Mouse (Mus musculus): ENCODE results near the gene Selenos. TPM values are rescaled to one million over a fixed set of nuclear protein-coding genes. Genes with fewer than 3 reads are reported as not detected.
A peak's percentile ranks its signal among the peaks of the same experiment; 100 is the strongest.
"Not testable (repeated sequence)": the region's sequence is repeated elsewhere in the genome, so short reads cannot be mapped to it uniquely, and the experiment has no call there.

Selenos gene
- polyA plus RNA-seq, 1 experiment from 2014 or later, result 129 TPM

GRCm38 (mm10) chr7:66047975-66048374 lies 31.5 kb upstream of the Selenos start:
- ATAC-seq, result no peak
- Histone ChIP-seq H3K27ac (ENCODE audit: low read length) (no peak overlapping the region), H3K4me3 (ENCODE audit: low read length) (no peak overlapping the region), H3K9ac (ENCODE audit: low read depth, low read length) (no peak overlapping the region), H3K9me3 (ENCODE audit: control insufficient read depth, low read length) (no peaks in the 10 kb centered on the region), H3K4me2 (ENCODE audit: low read depth, low read length) (no peak overlapping the region), H3K27me3 (replicated peaks; ENCODE audit: control insufficient read depth, insufficient read depth, low read length) (no peaks in the 10 kb centered on the region), H3K36me3 (ENCODE audit: control insufficient read depth, insufficient read depth, low read length) (no peaks in the 10 kb centered on the region), H3K4me1 (ENCODE audit: control insufficient read depth, insufficient read depth, low read length) (no peaks in the 10 kb centered on the region)
- WGBS, result 71% methylated on average over 4 of the region's 4 CpGs

GRCm38 (mm10) chr7:66048446-66049230 lies 30.8 kb upstream of the Selenos start:
- WGBS, result 84% methylated on average over 12 of the region's 12 CpGs

GRCm38 (mm10) chr7:66053946-66054483 lies 25.4 kb upstream of the Selenos start:
- no peak for ATAC-seq
- Histone ChIP-seq H3K4me2 (ENCODE audit: low read depth, low read length) (no peak overlapping the region), H3K36me3 (ENCODE audit: control insufficient read depth, insufficient read depth, low read length) (no peaks in the 10 kb centered on the region), H3K9ac (ENCODE audit: low read depth, low read length) (no peak overlapping the region), H3K9me3 (ENCODE audit: control insufficient read depth, low read length) (no peaks in the 10 kb centered on the region), H3K27me3 (replicated peaks; ENCODE audit: control insufficient read depth, insufficient read depth, low read length) (no peaks in the 10 kb centered on the region), H3K4me1 (ENCODE audit: control insufficient read depth, insufficient read depth, low read length) (no peaks in the 10 kb centered on the region), H3K27ac (ENCODE audit: low read length) (no peak overlapping the region), H3K4me3 (ENCODE audit: low read length) (no peak overlapping the region)
- WGBS, result 87% methylated on average over 4 of the region's 4 CpGs

More at GRCm38 (mm10) chr7:66048446-66049230, 30.8 kb upstream of the Selenos start:
- Histone ChIP-seq H3K9me3 (ENCODE audit: control insufficient read depth, low read length) (no peaks in the 10 kb centered on the region), H3K27ac (ENCODE audit: low read length) (no peak overlapping the region), H3K4me1 (ENCODE audit: control insufficient read depth, insufficient read depth, low read length) (no peaks in the 10 kb centered on the region), H3K4me3 (ENCODE audit: low read length) (no peak overlapping the region), H3K4me2 (ENCODE audit: low read depth, low read length) (no peak overlapping the region), H3K9ac (ENCODE audit: low read depth, low read length) (no peak overlapping the region), H3K27me3 (replicated peaks; ENCODE audit: control insufficient read depth, insufficient read depth, low read length) (no peaks in the 10 kb centered on the region), H3K36me3 (ENCODE audit: control insufficient read depth, insufficient read depth, low read length) (no peaks in the 10 kb centered on the region)
- ATAC-seq, result no peak

- not testable (repeated sequence) for H3K4me2 ChIP-seq (ENCODE audit: low read depth, low read length); H3K27me3 ChIP-seq (replicated peaks; ENCODE audit: control insufficient read depth, insufficient read depth, low read length); H3K9ac ChIP-seq (ENCODE audit: low read depth, low read length); H3K36me3 ChIP-seq (ENCODE audit: control insufficient read depth, insufficient read depth, low read length); H3K4me3 ChIP-seq (ENCODE audit: low read length); H3K4me1 ChIP-seq (ENCODE audit: control insufficient read depth, insufficient read depth, low read length); ATAC-seq; H3K27ac ChIP-seq (ENCODE audit: low read length); H3K9me3 ChIP-seq (ENCODE audit: control insufficient read depth, low read length)
- WGBS, result 13% methylated on average over 2 of the region's 2 CpGs
Observed at GRCm38 (mm10) chr7:66055356-66055755, 24.1 kb upstream of the Selenos start.

- H3K36me3 ChIP-seq (ENCODE audit: control insufficient read depth, insufficient read depth, low read length), result 0 out of 2 replicates have a peak, but pooled peaks cover 2% of the 10 kb centered on the region
- ATAC-seq, result no peak
- H3K4me2 ChIP-seq (ENCODE audit: low read depth, low read length), result peak within 1 kb of the TSS; percentile 60
- H3K27ac ChIP-seq (ENCODE audit: low read length), result no peak within 1 kb of the TSS
- no peaks in the 10 kb centered on the region for H3K27me3 ChIP-seq (replicated peaks; ENCODE audit: control insufficient read depth, insufficient read depth, low read length)
- H3K4me3 ChIP-seq (ENCODE audit: low read length), result peak within 1 kb of the TSS; percentile 94
- no peaks in the 10 kb centered on the region for H3K9me3 ChIP-seq (ENCODE audit: control insufficient read depth, low read length)
- H3K4me1 ChIP-seq (ENCODE audit: control insufficient read depth, insufficient read depth, low read length), result peaks cover 6% of the 10 kb centered on the region; the same call in 1 of the 2 replicates
- peak within 1 kb of the TSS; percentile 95 for H3K9ac ChIP-seq (ENCODE audit: low read depth, low read length)
- WGBS, result 68% methylated on average over 1 of the region's 1 CpGs
Observed at GRCm38 (mm10) chr7:66058703-66059102, 20.7 kb upstream of the Selenos start, which contains the start of gene Snrpa1. Gene Snrpa1 (plus strand): TSS chr7:66059003.

- H3K4me2 ChIP-seq (ENCODE audit: low read depth, low read length), result peak overlapping the region; percentile 75
- H3K36me3 ChIP-seq (ENCODE audit: control insufficient read depth, insufficient read depth, low read length), result 0 out of 2 replicates have a peak, but pooled peaks cover 6% of the 10 kb centered on the region
- H3K9ac ChIP-seq (ENCODE audit: low read depth, low read length), result peak overlapping the region; percentile 95
- WGBS, result under 1% methylated on average over 64 of the region's 64 CpGs
- peak overlapping the region; percentile 67 for H3K27ac ChIP-seq (ENCODE audit: low read length)
- H3K27me3 ChIP-seq (replicated peaks; ENCODE audit: control insufficient read depth, insufficient read depth, low read length), result no peaks in the 10 kb centered on the region
- no peaks in the 10 kb centered on the region for H3K9me3 ChIP-seq (ENCODE audit: control insufficient read depth, low read length)
- ATAC-seq, result peak; percentile 95
- peaks cover 6% of the 10 kb centered on the region; the same call in 1 of the 2 replicates for H3K4me1 ChIP-seq (ENCODE audit: control insufficient read depth, insufficient read depth, low read length)
- peak overlapping the region; percentile 94 for H3K4me3 ChIP-seq (ENCODE audit: low read length)
Observed at GRCm38 (mm10) chr7:66060066-66060956, 19.1 kb upstream of the Selenos start.

GRCm38 (mm10) chr7:66061057-66061456 lies 18.4 kb upstream of the Selenos start:
- Histone ChIP-seq H3K9ac (ENCODE audit: low read depth, low read length) (peak overlapping the region; percentile 95), H3K27me3 (replicated peaks; ENCODE audit: control insufficient read depth, insufficient read depth, low read length) (no peaks in the 10 kb centered on the region), H3K36me3 (ENCODE audit: control insufficient read depth, insufficient read depth, low read length) (0 out of 2 replicates have a peak, but pooled peaks cover 6% of the 10 kb centered on the region), H3K9me3 (ENCODE audit: control insufficient read depth, low read length) (no peaks in the 10 kb centered on the region), H3K4me2 (ENCODE audit: low read depth, low read length) (peak overlapping the region; percentile 75), H3K4me3 (ENCODE audit: low read length) (peak overlapping the region; percentile 94), H3K4me1 (ENCODE audit: control insufficient read depth, insufficient read depth, low read length) (peaks cover 6% of the 10 kb centered on the region; the same call in 1 of the 2 replicates), H3K27ac (ENCODE audit: low read length) (peak overlapping the region; percentile 67; the same call in 1 of the 2 replicates)
- 2% methylated on average over 14 of the region's 14 CpGs for WGBS
- peak; percentile 38; the same call in 1 of the 2 replicates for ATAC-seq

GRCm38 (mm10) chr7:66076411-66076810 lies 3.0 kb upstream of the Selenos start:
- no peak for ATAC-seq
- peaks cover 12% of the 10 kb centered on the region for H3K4me1 ChIP-seq (ENCODE audit: control insufficient read depth, insufficient read depth, low read length)

GRCm38 (mm10) chr7:66080231-66080613 lies 773 bp downstream of the Selenos start:
- 41% methylated on average over 5 of the region's 5 CpGs for WGBS
- Histone ChIP-seq H3K4me3 (ENCODE audit: low read length) (peak overlapping the region; percentile 82), H3K4me2 (ENCODE audit: low read depth, low read length) (peak overlapping the region; percentile 84), H3K27ac (ENCODE audit: low read length) (no peak overlapping the region; the same call in 1 of the 2 replicates), H3K9me3 (ENCODE audit: control insufficient read depth, low read length) (no peaks in the 10 kb centered on the region), H3K27me3 (replicated peaks; ENCODE audit: control insufficient read depth, insufficient read depth, low read length) (no peaks in the 10 kb centered on the region), H3K36me3 (ENCODE audit: control insufficient read depth, insufficient read depth, low read length) (peaks cover 14% of the 10 kb centered on the region; the same call in 1 of the 2 replicates), H3K9ac (ENCODE audit: low read depth, low read length) (peak overlapping the region; percentile 89), H3K4me1 (ENCODE audit: control insufficient read depth, insufficient read depth, low read length) (peaks cover 12% of the 10 kb centered on the region)
- ATAC-seq, result no peak

More at GRCm38 (mm10) chr7:66076411-66076810, 3.0 kb upstream of the Selenos start:
- H3K27ac ChIP-seq (ENCODE audit: low read length), result no peak overlapping the region; the same call in 1 of the 2 replicates
- no peak overlapping the region for H3K4me2 ChIP-seq (ENCODE audit: low read depth, low read length)
- H3K9ac ChIP-seq (ENCODE audit: low read depth, low read length), result no peak overlapping the region
- H3K4me3 ChIP-seq (ENCODE audit: low read length), result no peak overlapping the region
- H3K36me3 ChIP-seq (ENCODE audit: control insufficient read depth, insufficient read depth, low read length), result peaks cover 15% of the 10 kb centered on the region; the same call in 1 of the 2 replicates
- H3K9me3 ChIP-seq (ENCODE audit: control insufficient read depth, low read length), result no peaks in the 10 kb centered on the region
- 42% methylated on average over 2 of the region's 2 CpGs for WGBS
- no peaks in the 10 kb centered on the region for H3K27me3 ChIP-seq (replicated peaks; ENCODE audit: control insufficient read depth, insufficient read depth, low read length)

Data from intestine, embryonic 16.5 days (tissue).